Mouse (Mus musculus) erythroblast, embryonic 14.5 days (primary cell): ENCODE results near the gene Ptprr. TPM values are rescaled to one million over a fixed set of nuclear protein-coding genes. Genes with fewer than 3 reads are reported as not detected.

ENCODE experiments used
- H3K27me3 ChIP-seq: 2 replicates; pipeline ENCODE4 v1.6.1; 2012; ENCODE audit warnings: inconsistent platforms; ENCODE audit not compliant: control insufficient read depth
- H3K36me3 ChIP-seq: 2 replicates; pipeline ENCODE4 v1.6.1; 2012; ENCODE audit warnings: mild to moderate bottlenecking, inconsistent platforms; ENCODE audit not compliant: control insufficient read depth
- H3K4me1 ChIP-seq: 2 replicates; pipeline ENCODE4 v1.6.1; 2012; ENCODE audit warnings: inconsistent platforms; ENCODE audit not compliant: control insufficient read depth
- H3K4me3 ChIP-seq: replicated peaks from 2 replicates; pipeline ENCODE3; 2012; ENCODE audit warnings: moderate library complexity, mild to moderate bottlenecking, inconsistent platforms
- H3K9me3 ChIP-seq: 2 replicates; pipeline ENCODE4 v1.6.1; 2012; ENCODE audit warnings: low read length, inconsistent platforms, mixed read lengths; ENCODE audit not compliant: control insufficient read depth
- GATA1 ChIP-seq: IDR thresholded peaks from 2 replicates; pipeline ENCODE4 v1.6.1; 2012; ENCODE audit warnings: low read length, inconsistent platforms, mixed read lengths
- TAL1 ChIP-seq: IDR thresholded peaks from 3 replicates; pipeline ENCODE4 v1.6.1; 2012; ENCODE audit warnings: low read length, inconsistent platforms, mixed read lengths
- polyA plus RNA-seq: library from polyadenylated mRNA; stranded (reverse); fragments of >175 nt; gene quantifications from 2 replicates; pipeline ENCODE4 v1.2.3, GENCODE M21; 2012

Ptprr gene
- polyA plus RNA-seq, 1 experiment, result not detected

DNA sequence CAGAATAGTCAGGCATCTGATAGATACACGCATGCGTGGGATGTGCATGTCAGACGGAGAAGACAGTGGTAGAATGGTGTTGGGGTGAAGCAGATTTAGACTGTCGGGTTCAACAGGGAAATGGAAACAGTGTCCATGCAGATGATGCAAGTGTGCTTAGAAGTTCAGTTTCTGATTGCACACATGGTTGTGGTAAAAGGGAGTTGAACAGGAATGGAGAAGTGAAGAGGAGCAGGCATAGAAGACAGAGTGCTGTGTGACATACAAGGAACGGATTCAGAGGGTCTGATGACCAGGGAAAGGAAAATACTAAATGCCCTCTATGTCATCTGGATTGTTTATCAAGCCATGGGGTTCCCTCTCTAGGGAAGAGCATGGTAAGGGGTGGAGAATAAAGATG, 163.2 kb downstream of the Ptprr start:
- H3K9me3 ChIP-seq, result no peaks in the 10 kb centered on the region
- H3K27me3 ChIP-seq, result no peaks in the 10 kb centered on the region
- TF ChIP-seq TAL1, result no peak
- no peak for TF ChIP-seq GATA1
- H3K4me1 ChIP-seq, result peaks cover 4% of the 10 kb centered on the region
- no peak overlapping the region for H3K4me3 ChIP-seq
- no peaks in the 10 kb centered on the region for H3K36me3 ChIP-seq

GRCm38 (mm10) chr10:116182221-116182620, 164.2 kb downstream of the Ptprr start:
- peaks cover 4% of the 10 kb centered on the region for H3K4me1 ChIP-seq
- TF ChIP-seq GATA1, result no peak
- TF ChIP-seq TAL1, result no peak
- no peaks in the 10 kb centered on the region for H3K9me3 ChIP-seq
- no peaks in the 10 kb centered on the region for H3K36me3 ChIP-seq
- no peak overlapping the region for H3K4me3 ChIP-seq
- H3K27me3 ChIP-seq, result no peaks in the 10 kb centered on the region

DNA sequence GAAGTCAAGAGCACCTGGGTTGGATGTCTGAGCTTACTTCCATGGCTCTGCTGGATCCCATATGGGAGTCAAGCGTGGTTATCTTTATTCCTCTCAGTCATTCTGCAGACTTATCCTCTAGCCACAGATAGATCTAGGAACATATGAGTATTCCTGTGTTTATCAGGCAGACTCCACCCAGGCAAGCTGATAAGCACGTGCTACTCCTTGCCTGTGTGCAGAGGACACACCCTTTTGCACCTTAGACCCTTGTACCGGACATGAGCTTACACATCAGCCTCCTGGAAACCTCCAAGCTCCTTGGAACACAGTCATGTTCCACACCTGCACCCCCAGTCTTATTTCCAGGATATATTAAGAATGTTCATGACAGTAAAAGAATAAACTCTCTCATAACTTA, 165.2 kb downstream of the Ptprr start:
- no peak for TF ChIP-seq TAL1
- no peaks in the 10 kb centered on the region for H3K27me3 ChIP-seq

DNA sequence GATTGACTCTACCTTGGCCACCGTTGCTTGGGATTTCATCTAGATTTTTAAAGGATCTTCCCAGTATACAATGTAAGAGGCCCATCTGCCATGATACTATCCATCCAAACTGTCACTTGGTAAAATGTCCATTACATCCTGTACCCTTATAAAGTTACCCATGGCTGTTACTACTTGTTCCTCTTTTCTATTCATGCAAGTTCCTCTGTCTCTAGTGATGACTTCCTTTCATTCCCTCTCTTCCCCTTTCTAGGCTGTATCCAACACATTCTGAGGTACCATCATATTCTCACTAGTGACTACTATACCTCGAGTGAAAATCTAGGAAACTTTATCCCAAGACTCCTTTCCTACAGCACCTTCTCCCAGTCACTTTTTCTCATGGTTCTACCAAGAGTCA, 173.7 kb downstream of the Ptprr start:
- H3K4me3 ChIP-seq, result no peak overlapping the region
- TF ChIP-seq TAL1 (no peak), GATA1 (no peak)
- no peaks in the 10 kb centered on the region for H3K9me3 ChIP-seq
- no peaks in the 10 kb centered on the region for H3K27me3 ChIP-seq
- no peaks in the 10 kb centered on the region for H3K36me3 ChIP-seq
- H3K4me1 ChIP-seq, result no peaks in the 10 kb centered on the region

More for the DNA sequence above, 165.2 kb downstream of the Ptprr start:
- no peak overlapping the region for H3K4me3 ChIP-seq
- H3K4me1 ChIP-seq, result peaks cover 4% of the 10 kb centered on the region
- H3K36me3 ChIP-seq, result no peaks in the 10 kb centered on the region
- H3K9me3 ChIP-seq, result no peaks in the 10 kb centered on the region

GRCm38 (mm10) chr10:116192293-116192692, 174.3 kb downstream of the Ptprr start:
- H3K9me3 ChIP-seq, result no peaks in the 10 kb centered on the region
- no peak overlapping the region for H3K4me3 ChIP-seq
- no peaks in the 10 kb centered on the region for H3K36me3 ChIP-seq
- TF ChIP-seq TAL1 (no peak), GATA1 (no peak)
- H3K4me1 ChIP-seq, result no peaks in the 10 kb centered on the region
- no peaks in the 10 kb centered on the region for H3K27me3 ChIP-seq

- no peaks in the 10 kb centered on the region for H3K9me3 ChIP-seq
- no peaks in the 10 kb centered on the region for H3K36me3 ChIP-seq
- no peaks in the 10 kb centered on the region for H3K4me1 ChIP-seq
- H3K4me3 ChIP-seq, result no peak overlapping the region
- no peak for TF ChIP-seq TAL1
- no peak for TF ChIP-seq GATA1
- H3K27me3 ChIP-seq, result no peaks in the 10 kb centered on the region
These were observed 176.4 kb downstream of the Ptprr start for GRCm38 (mm10) chr10:116194409-116194808.

- Histone ChIP-seq H3K9me3 (no peaks in the 10 kb centered on the region), H3K4me1 (no peaks in the 10 kb centered on the region), H3K4me3 (no peak overlapping the region), H3K36me3 (no peaks in the 10 kb centered on the region), H3K27me3 (no peaks in the 10 kb centered on the region)
- TF ChIP-seq TAL1 (no peak), GATA1 (no peak)
These were observed 178.8 kb downstream of the Ptprr start for GRCm38 (mm10) chr10:116196596-116197415.

GRCm38 (mm10) chr10:116197416-116197939, 179.5 kb downstream of the Ptprr start:
- Histone ChIP-seq H3K9me3 (no peaks in the 10 kb centered on the region), H3K36me3 (no peaks in the 10 kb centered on the region), H3K4me1 (no peaks in the 10 kb centered on the region), H3K4me3 (no peak overlapping the region), H3K27me3 (no peaks in the 10 kb centered on the region)
- TF ChIP-seq TAL1 (no peak), GATA1 (no peak)

- Histone ChIP-seq H3K36me3 (no peaks in the 10 kb centered on the region), H3K4me3 (no peak overlapping the region), H3K27me3 (no peaks in the 10 kb centered on the region), H3K4me1 (no peaks in the 10 kb centered on the region), H3K9me3 (no peaks in the 10 kb centered on the region)
- no peak for TF ChIP-seq TAL1
- TF ChIP-seq GATA1, result no peak
These were observed 181.0 kb downstream of the Ptprr start for GRCm38 (mm10) chr10:116199035-116199434.
